Mouse (Mus musculus) small intestine, adult 2 months (tissue): ENCODE results near the gene Trim38. TPM values are rescaled to one million over a fixed set of nuclear protein-coding genes. Genes with fewer than 3 reads are reported as not detected.

Experiments used
- H3K27ac ChIP-seq: fragments of 200-500 bp; 2 replicates; pipeline ENCODE4 v1.5.1; 2012; ENCODE audit warnings: low read depth, low read length, control low read depth, inconsistent platforms; ENCODE audit not compliant: insufficient read depth
- H3K27me3 ChIP-seq: fragments of 200-500 bp; 2 replicates; pipeline ENCODE4 v1.6.1; 2012; ENCODE audit warnings: mild to moderate bottlenecking, moderate library complexity, low read length, inconsistent platforms; ENCODE audit not compliant: control insufficient read depth, insufficient read depth
- H3K36me3 ChIP-seq: fragments of 200-500 bp; 2 replicates; pipeline ENCODE4 v1.6.1; 2012; ENCODE audit warnings: mild to moderate bottlenecking, low read length, control low read depth, inconsistent platforms; ENCODE audit not compliant: control insufficient read depth, insufficient read depth
- H3K4me1 ChIP-seq: fragments of 200-500 bp; 2 replicates; pipeline ENCODE4 v1.6.1; 2012; ENCODE audit warnings: low read length, inconsistent platforms, mixed read lengths; ENCODE audit not compliant: control insufficient read depth, insufficient read depth, insufficient read length
- H3K4me3 ChIP-seq: fragments of 200-500 bp; 2 replicates; pipeline ENCODE4 v1.5.1; 2012; ENCODE audit warnings: low read depth, mild to moderate bottlenecking, control low read depth, inconsistent platforms, low read length, moderate library complexity
- CTCF ChIP-seq: fragments of 200-500 bp; IDR thresholded peaks from 2 replicates; pipeline ENCODE4 v1.5.1; 2012; ENCODE audit warnings: low read depth, mild to moderate bottlenecking, control low read depth, inconsistent platforms, low read length, moderate library complexity, mixed read lengths; ENCODE audit not compliant: insufficient replicate concordance, insufficient read length; ENCODE audit errors: extremely low read depth
- POLR2A ChIP-seq: fragments of 200-500 bp; IDR thresholded peaks from 2 replicates; pipeline ENCODE4 v1.6.1; 2012; ENCODE audit warnings: low read depth, mild to moderate bottlenecking, control low read depth, inconsistent platforms, low read length, moderate library complexity
- WGBS: fragments of 180-500 bp; shearing (Covaris S2); methylation state at CpG from one replicate; pipeline ENCODE4 v1.1.7; 2018; 5-methylcytosine and 5-hydroxymethylcytosine counted together
- polyA plus RNA-seq: library from polyadenylated mRNA; depleted of rRNA; stranded (reverse); fragments of >200 nt; gene quantifications from 2 replicates; pipeline ENCODE4 v1.2.3, GENCODE M21; 2012

Trim38 gene
- polyA plus RNA-seq, 1 experiment = 4.5 TPM

- Histone ChIP-seq H3K27me3 (no peaks in the 10 kb centered on the region), H3K36me3 (peaks cover 3% of the 10 kb centered on the region), H3K4me1 (no peaks in the 10 kb centered on the region), H3K27ac (no peak overlapping the region), H3K4me3 (no peak overlapping the region)
- TF ChIP-seq POLR2A (no peak), CTCF (no peak)
- 38% methylated on average over 2 of the region's 2 CpGs for WGBS
Measured at GRCm38 (mm10) chr13:23792520-23792919, 22.8 kb downstream of the Trim38 start.

DNA sequence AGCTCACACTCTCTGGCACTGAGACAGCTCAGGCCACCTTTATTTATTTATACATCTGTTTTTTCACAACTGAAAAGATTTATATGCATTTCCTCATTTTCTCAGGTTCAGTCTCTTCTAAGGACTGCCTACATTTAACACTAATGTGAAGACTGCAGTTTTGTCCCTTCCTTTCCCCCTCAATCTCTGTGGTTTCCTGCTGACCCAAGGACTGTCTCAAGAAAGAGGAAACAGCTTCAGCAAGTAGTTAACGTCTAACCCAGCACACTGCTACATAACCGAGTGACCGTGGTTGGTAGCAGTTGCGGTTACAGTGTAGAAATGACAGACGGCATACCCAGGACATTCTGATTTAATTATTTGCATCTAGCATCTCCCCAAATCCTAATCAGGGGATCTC lies 29.7 kb downstream of the Trim38 start:
- no peak overlapping the region for H3K27ac ChIP-seq
- no peaks in the 10 kb centered on the region for H3K27me3 ChIP-seq
- H3K4me3 ChIP-seq = no peak overlapping the region
- TF ChIP-seq POLR2A (no peak), CTCF (no peak)
- WGBS = 69% methylated on average over 5 of the region's 5 CpGs
- H3K36me3 ChIP-seq = no peaks in the 10 kb centered on the region
- H3K4me1 ChIP-seq = peaks cover 3% of the 10 kb centered on the region; the same call in 1 of the 2 replicates

- Histone ChIP-seq H3K4me1 (peaks cover 9% of the 10 kb centered on the region; the same call in 1 of the 2 replicates), H3K4me3 (no peak overlapping the region), H3K27ac (no peak overlapping the region), H3K36me3 (no peaks in the 10 kb centered on the region), H3K27me3 (no peaks in the 10 kb centered on the region)
- WGBS = 23% methylated on average over 2 of the region's 2 CpGs
- TF ChIP-seq CTCF (no peak), POLR2A (no peak)
Measured at GRCm38 (mm10) chr13:23804532-23804931, 34.8 kb downstream of the Trim38 start.

- no peak within 1 kb of the TSS for H3K27ac ChIP-seq
- H3K4me3 ChIP-seq = no peak within 1 kb of the TSS
- H3K27me3 ChIP-seq = no peaks in the 10 kb centered on the region
- peaks cover 9% of the 10 kb centered on the region; the same call in 1 of the 2 replicates for H3K4me1 ChIP-seq
- H3K36me3 ChIP-seq = no peaks in the 10 kb centered on the region
- WGBS = 33% methylated on average over 15 of the region's 15 CpGs
- no peak for TF ChIP-seq POLR2A
- no peak for TF ChIP-seq CTCF
Measured at GRCm38 (mm10) chr13:23806422-23807052, 36.8 kb downstream of the Trim38 start, which contains the start of gene Slc17a2. Gene Slc17a2, plus strand, starts transcription at chr13:23806993.

- Histone ChIP-seq H3K4me1 (no peaks in the 10 kb centered on the region), H3K4me3 (no peak overlapping the region), H3K27me3 (no peaks in the 10 kb centered on the region), H3K36me3 (no peaks in the 10 kb centered on the region), H3K27ac (no peak overlapping the region)
- WGBS = 56% methylated on average over 2 of the region's 2 CpGs
- peak; percentile 33; the same call in 1 of the 2 replicates for TF ChIP-seq CTCF
- no peak for TF ChIP-seq POLR2A
Measured at GRCm38 (mm10) chr13:23816148-23816547, 46.4 kb downstream of the Trim38 start.

DNA sequence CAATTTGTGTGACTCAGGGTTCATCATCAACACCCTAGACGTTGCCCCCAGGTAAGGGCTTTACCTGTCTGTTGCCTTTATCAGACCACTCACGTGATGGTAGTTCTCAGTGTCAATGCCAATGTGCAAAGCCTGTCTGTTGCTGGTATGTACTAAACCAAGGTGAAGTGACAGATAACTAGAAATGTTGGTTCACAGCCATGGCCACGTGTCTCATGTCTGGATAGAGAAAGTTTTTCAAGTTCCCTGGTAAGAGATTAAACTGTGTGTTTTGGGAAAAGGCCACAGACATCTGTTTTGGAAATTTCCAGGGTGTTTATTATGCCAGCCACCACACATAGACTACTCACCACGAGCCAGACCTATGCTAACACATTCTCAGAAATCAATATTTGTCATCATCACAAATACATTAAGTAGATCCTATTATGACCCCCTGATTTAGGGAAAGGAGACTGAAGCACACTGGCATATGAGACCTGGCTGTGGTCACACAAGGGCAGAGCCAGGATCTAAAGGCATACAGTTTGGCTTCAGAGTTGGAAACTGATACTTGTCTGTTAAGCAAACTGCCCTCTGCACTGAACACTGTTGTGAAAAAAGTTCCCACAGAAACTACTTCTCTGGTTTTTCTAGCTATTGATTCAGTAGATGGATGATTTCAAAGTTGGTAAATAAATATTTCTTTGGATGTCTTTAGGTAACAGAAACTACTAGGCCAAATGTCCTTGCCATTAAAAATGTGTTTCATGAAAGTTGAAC lies 50.6 kb downstream of the Trim38 start:
- H3K4me3 ChIP-seq = no peak overlapping the region
- no peaks in the 10 kb centered on the region for H3K36me3 ChIP-seq
- TF ChIP-seq CTCF = no peak
- TF ChIP-seq POLR2A = no peak
- H3K27me3 ChIP-seq = no peaks in the 10 kb centered on the region
- no peaks in the 10 kb centered on the region for H3K4me1 ChIP-seq
- 48% methylated on average over 4 of the region's 4 CpGs for WGBS
- H3K27ac ChIP-seq = no peak overlapping the region

GRCm38 (mm10) chr13:23822213-23822612 lies 52.5 kb downstream of the Trim38 start:
- 79% methylated on average over 3 of the region's 3 CpGs for WGBS
- no peak overlapping the region for H3K27ac ChIP-seq
- no peak for TF ChIP-seq CTCF
- no peak for TF ChIP-seq POLR2A

More at GRCm38 (mm10) chr13:23822213-23822612, 52.5 kb downstream of the Trim38 start:
- Histone ChIP-seq H3K36me3 (no peaks in the 10 kb centered on the region), H3K27me3 (no peaks in the 10 kb centered on the region), H3K4me1 (no peaks in the 10 kb centered on the region), H3K4me3 (no peak overlapping the region)
